Mouse (Mus musculus) hindbrain, embryonic 12.5 days (tissue): ENCODE measurements around the gene Dnajb14. TPM values are rescaled to one million over a fixed set of nuclear protein-coding genes. Genes with fewer than 3 reads are reported as not detected.

ENCODE experiments used
- ATAC-seq: fragments of 200-750 bp; cut with Nextera tagmentation; 2 replicates; pipeline ENCODE4 v1.8.0; 2017; ENCODE audit warnings: moderate TSS enrichment; ENCODE audit not compliant: low FRiP score
- H3K27ac ChIP-seq: fragments of 300-500 bp; sonication (generic); 2 replicates; pipeline ENCODE4 v1.5.1; 2016; ENCODE audit warnings: mild to moderate bottlenecking
- H3K27me3 ChIP-seq: fragments of 300-500 bp; sonication (generic); 2 replicates; pipeline ENCODE4 v1.6.1; 2016; ENCODE audit warnings: mild to moderate bottlenecking
- H3K36me3 ChIP-seq: fragments of 300-500 bp; sonication (generic); 2 replicates; pipeline ENCODE4 v1.6.1; 2016; ENCODE audit warnings: mild to moderate bottlenecking
- H3K4me1 ChIP-seq: fragments of 300-500 bp; sonication (generic); 2 replicates; pipeline ENCODE4 v1.6.1; 2016
- H3K4me2 ChIP-seq: fragments of 300-500 bp; sonication (generic); replicated peaks from 2 replicates; pipeline ENCODE4 v1.6.1; 2016; ENCODE audit warnings: mild to moderate bottlenecking
- H3K4me3 ChIP-seq: fragments of 300-500 bp; sonication (generic); 2 replicates; pipeline ENCODE4 v1.5.1; 2016; ENCODE audit warnings: mild to moderate bottlenecking
- H3K9ac ChIP-seq: fragments of 300-500 bp; sonication (generic); 2 replicates; pipeline ENCODE4 v1.6.1; 2016; ENCODE audit warnings: mild to moderate bottlenecking, moderate library complexity
- H3K9me3 ChIP-seq: fragments of 300-500 bp; sonication (generic); replicated peaks from 2 replicates; pipeline ENCODE4 v1.6.1; 2016; ENCODE audit warnings: mild to moderate bottlenecking
- WGBS: fragments of 180-500 bp; shearing (Covaris S2); methylation state at CpG from one replicate; pipeline ENCODE4 v1.1.7; 2016; 5-methylcytosine and 5-hydroxymethylcytosine counted together
- polyA plus RNA-seq: library from polyadenylated mRNA; unstranded; fragments of >200 nt; fragmentation: Nextera tagmentation; extraction: Ambion mirVana; gene quantifications from 2 replicates; pipeline ENCODE4 v1.2.1, GENCODE M21; 2016

Gene Dnajb14
- polyA plus RNA-seq, 1 experiment from 2014 or later = 12.6 TPM

DNA sequence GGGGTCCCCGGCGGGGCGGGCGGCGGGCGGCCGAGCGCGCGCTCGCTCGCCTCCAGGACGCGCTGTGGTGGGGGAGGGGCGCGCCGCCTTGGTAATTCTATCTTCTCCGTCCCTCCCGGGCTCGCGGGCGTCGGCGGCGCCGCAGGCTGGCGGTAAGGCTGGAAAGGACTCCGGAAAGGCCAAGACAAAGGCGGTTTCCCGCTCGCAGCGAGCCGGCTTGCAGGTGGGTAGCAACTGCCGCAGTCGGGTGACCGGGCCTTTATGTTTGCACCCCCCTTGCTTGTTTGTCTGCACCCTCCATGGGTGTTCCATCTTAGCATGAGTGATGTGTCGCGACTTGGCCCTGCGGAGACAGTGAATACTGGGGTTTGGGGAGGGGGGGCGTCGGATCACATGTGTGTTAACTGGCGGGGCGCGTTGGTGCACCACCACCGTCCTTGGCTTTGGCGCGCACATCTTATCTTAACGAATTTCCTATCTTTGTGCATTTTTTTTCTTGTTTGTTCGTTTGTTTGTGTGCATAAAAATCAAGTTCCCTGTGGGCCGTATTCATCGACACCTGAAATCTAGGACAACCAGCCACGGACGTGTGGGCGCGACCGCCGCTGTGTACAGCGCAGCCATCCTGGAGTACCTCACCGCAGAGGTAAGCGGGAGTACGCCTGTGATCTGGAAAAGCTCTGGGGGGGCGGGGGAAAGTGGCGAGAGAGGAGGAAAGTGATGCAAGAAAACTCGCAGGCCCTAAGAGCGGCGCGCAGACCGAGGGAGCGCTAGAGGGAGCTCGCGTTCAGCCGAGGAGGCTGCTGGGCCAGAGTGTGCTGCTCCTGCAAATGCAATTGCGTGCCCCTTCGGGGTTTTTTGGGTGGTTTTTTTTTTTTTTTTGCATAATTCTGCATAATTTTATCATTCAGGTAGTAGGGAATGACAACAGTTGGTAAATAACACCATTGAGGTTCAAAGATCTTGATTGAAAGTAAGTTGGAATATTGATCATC lies 2.2 kb upstream of the Dnajb14 start:
- Histone ChIP-seq H3K4me3 (peak overlapping the region; percentile 82), H3K4me1 (peaks cover 18% of the 10 kb centered on the region), H3K36me3 (no peaks in the 10 kb centered on the region), H3K9ac (peak overlapping the region; percentile 92), H3K4me2 (peak overlapping the region; percentile 45), H3K9me3 (no peaks in the 10 kb centered on the region), H3K27me3 (no peaks in the 10 kb centered on the region), H3K27ac (peak overlapping the region; percentile 98)
- under 1% methylated on average over 67 of the region's 74 CpGs for WGBS
- peak; percentile 38 for ATAC-seq

DNA sequence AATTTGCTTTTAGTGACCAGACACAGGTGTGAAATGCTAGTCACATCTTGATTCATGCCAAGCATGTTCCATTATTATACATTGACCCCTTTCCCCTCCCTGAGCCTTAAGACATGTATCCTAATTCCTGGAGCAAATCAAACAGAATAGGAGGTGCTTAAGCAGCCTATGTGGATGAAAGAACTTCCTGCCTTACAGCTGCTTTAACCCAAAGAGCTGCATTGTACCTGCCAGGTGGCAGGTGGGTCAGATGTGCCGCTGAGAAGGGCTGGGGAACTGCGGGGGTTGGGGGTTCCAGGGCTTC lies 390 bp upstream of the Dnajb14 start:
- Histone ChIP-seq H3K27me3 (no peaks in the 10 kb centered on the region), H3K27ac (peak overlapping the region; percentile 99), H3K4me2 (peak overlapping the region; percentile 83), H3K9me3 (no peaks in the 10 kb centered on the region), H3K4me1 (peaks cover 18% of the 10 kb centered on the region), H3K9ac (peak overlapping the region; percentile 97), H3K4me3 (peak overlapping the region; percentile 84), H3K36me3 (no peaks in the 10 kb centered on the region)
- no peak for ATAC-seq
- WGBS = 4% methylated on average over 2 of the region's 2 CpGs

DNA sequence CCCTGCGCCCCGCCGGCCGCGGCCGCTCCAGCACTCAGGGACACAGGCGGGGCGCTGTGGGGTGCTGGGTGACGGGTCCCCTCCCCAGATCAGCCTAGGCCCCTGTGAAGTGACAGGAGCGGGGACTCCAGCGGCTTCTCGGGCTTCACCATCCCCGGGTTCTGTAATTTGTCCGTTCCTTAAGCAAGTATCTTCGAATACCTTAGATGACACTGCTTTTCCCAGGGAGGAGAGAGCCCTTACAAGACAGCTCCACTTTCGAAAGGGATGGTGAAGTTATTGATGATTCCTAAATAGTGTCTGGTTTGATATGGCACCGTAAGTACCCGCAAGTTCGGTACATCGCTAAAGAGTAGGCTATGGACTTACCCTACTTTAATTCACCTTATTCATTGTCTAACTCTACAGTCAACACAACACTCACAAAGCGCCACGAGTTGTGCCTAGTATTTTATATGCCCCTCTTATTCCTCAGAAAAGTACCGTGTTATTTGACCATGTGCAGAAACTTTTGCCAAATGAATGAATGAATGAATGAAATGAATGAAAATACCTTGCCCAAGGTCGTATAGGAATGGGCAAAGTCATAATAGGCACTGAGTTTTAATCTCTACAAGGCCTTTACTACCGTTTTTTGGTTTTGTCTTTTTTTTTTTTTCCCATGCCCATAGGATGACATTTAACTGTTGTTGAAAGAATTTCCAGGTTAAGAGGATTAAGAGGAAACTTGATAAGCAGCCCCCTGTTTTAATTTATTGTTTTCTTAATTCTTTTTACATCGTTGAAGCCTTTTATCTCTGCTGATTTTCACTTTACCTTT lies 829 bp downstream of the Dnajb14 start:
- Histone ChIP-seq H3K9me3 (no peaks in the 10 kb centered on the region), H3K4me3 (peak overlapping the region; percentile 84), H3K27ac (peak overlapping the region; percentile 99), H3K27me3 (no peaks in the 10 kb centered on the region), H3K4me2 (peak overlapping the region; percentile 83), H3K36me3 (no peaks in the 10 kb centered on the region), H3K4me1 (peaks cover 18% of the 10 kb centered on the region), H3K9ac (peak overlapping the region; percentile 97)
- 5% methylated on average over 26 of the region's 26 CpGs for WGBS
- no peak for ATAC-seq

DNA sequence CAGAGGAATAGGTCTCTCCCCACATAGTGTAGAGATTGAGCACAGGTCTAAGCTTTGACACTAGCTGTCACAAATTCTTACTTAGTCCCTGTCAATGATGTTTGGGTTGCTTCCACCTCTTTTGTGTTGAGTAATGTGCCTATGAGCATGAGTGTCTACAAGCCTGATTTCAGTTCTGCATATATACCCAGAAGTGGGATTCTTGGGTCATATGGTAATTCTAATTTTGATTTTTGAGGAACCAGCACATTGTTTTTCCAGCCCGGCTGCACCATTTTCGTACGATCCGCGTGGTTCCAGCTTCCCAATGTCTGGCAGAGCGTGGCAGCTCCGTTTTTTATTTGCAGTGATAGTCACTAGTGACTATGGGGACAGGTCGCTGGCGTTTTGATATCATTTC lies 1.9 kb downstream of the Dnajb14 start:
- Histone ChIP-seq H3K4me2 (no peak overlapping the region), H3K4me1 (peaks cover 13% of the 10 kb centered on the region), H3K27me3 (no peaks in the 10 kb centered on the region), H3K9ac (no peak overlapping the region), H3K4me3 (no peak overlapping the region), H3K9me3 (no peaks in the 10 kb centered on the region), H3K27ac (no peak overlapping the region), H3K36me3 (no peaks in the 10 kb centered on the region)
- WGBS = 90% methylated on average over 9 of the region's 9 CpGs
- ATAC-seq = no peak

DNA sequence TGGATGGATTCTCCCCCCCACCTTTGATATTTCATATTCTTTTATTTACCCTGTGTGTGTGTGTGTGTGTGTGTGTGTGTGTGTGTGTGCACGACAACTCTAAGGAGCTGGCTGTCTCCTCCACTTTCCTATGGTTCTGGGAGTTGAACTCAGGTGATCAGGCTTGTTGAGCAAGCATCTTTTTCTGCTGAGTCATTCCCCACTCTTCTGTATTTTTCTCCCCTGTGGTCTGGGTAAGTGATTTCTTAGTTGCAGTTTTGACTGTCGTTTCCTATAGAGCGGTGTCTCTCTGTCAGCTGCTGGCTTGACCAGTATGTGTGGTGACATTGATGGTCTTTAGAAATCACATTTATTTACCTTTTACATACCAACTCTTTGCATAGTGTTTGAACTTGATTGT lies 11.8 kb downstream of the Dnajb14 start:
- ATAC-seq = no peak
- no peak overlapping the region for H3K4me3 ChIP-seq
- H3K9ac ChIP-seq = no peak overlapping the region
- H3K36me3 ChIP-seq = peaks cover 6% of the 10 kb centered on the region; the same call in 1 of the 2 replicates
- WGBS = 86% methylated on average over 3 of the region's 3 CpGs
- H3K9me3 ChIP-seq = no peaks in the 10 kb centered on the region
- H3K27ac ChIP-seq = no peak overlapping the region
- no peaks in the 10 kb centered on the region for H3K27me3 ChIP-seq
- no peaks in the 10 kb centered on the region for H3K4me1 ChIP-seq
- no peak overlapping the region for H3K4me2 ChIP-seq

DNA sequence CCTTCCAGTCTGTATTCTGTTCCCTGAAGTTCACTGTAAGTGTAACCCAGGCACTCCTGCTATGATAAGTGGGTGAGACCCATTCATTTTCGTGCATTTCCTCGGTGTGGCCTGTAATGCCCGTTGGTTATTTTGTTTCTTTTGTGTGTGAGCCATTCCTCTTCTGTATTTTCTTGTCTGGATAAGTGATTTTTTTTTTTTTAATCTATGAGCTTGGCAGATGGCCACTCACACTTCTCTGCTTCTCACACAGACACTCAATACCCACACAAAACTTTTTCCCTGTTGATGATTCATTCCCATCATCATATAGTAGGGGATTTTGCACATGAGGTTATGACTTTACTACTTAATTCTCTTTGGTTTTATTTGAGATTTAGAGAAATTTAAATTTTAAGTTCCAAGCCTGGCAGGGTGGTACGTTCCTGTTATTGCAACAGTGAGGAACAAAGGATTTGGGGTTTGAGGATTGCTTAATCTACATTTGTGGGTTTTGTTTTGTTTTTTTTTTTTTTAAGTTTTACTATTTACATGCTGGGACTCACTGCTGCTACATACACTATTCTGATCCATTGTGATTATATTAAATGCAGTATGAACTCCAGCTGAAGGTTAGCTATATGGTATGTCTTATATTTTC lies 12.8 kb downstream of the Dnajb14 start:
- Histone ChIP-seq H3K4me3 (no peak overlapping the region), H3K27me3 (no peaks in the 10 kb centered on the region), H3K27ac (no peak overlapping the region), H3K4me2 (no peak overlapping the region), H3K4me1 (no peaks in the 10 kb centered on the region), H3K9ac (no peak overlapping the region), H3K36me3 (peaks cover 6% of the 10 kb centered on the region; the same call in 1 of the 2 replicates), H3K9me3 (no peaks in the 10 kb centered on the region)
- 85% methylated on average over 4 of the region's 4 CpGs for WGBS
- no peak for ATAC-seq

DNA sequence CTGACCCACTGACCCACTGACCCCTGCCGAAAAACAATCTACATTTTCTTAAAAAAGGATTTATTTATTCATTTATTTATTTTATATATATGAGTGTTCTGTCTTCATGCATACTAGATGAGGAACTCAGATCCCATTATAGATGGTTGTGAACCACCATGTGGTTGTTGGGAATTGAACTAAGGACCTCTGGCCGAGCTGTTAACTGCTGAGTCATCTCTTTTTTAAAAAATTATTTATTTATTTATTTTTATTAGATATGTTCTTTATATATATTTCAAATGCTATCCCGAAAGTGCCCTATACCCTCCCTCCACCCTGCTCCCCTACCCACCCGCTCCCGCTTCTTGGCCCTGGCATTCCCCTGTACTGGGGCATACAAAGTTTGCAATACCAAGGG lies 13.6 kb downstream of the Dnajb14 start:
- Histone ChIP-seq H3K9ac (no peak overlapping the region), H3K27ac (no peak overlapping the region), H3K27me3 (no peaks in the 10 kb centered on the region), H3K9me3 (no peaks in the 10 kb centered on the region), H3K4me2 (no peak overlapping the region), H3K4me1 (no peaks in the 10 kb centered on the region), H3K36me3 (peaks cover 6% of the 10 kb centered on the region; the same call in 1 of the 2 replicates), H3K4me3 (no peak overlapping the region)
- WGBS = 92% methylated on average over 5 of the region's 5 CpGs
- no peak for ATAC-seq

DNA sequence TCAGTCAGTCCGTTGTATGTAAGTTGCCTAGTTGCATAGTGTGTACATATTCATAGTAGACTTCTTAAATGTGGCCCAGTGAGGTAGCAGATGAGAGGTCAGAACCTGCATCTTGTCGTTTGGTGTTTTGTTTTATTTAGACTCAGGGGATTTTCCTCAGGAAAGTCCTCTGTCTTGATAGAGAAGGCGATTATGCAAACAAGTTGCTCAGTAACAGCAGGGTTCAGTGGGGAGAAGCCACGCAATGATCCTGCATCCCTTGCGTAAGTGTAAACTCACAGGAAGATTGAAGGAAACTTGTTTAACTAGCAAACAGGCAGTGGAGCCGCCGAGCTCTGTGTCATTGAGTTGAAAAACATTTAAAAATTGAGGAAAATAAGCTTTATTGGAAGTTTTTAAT lies 20.5 kb downstream of the Dnajb14 start:
- H3K9ac ChIP-seq = no peak overlapping the region
- no peaks in the 10 kb centered on the region for H3K27me3 ChIP-seq
- H3K4me2 ChIP-seq = no peak overlapping the region
- H3K4me1 ChIP-seq = peaks cover 5% of the 10 kb centered on the region; the same call in 1 of the 2 replicates
- no peaks in the 10 kb centered on the region for H3K9me3 ChIP-seq
- no peak overlapping the region for H3K4me3 ChIP-seq
- no peak for ATAC-seq
- no peak overlapping the region for H3K27ac ChIP-seq
- WGBS = 68% methylated on average over 7 of the region's 7 CpGs
- peaks cover 9% of the 10 kb centered on the region for H3K36me3 ChIP-seq

DNA sequence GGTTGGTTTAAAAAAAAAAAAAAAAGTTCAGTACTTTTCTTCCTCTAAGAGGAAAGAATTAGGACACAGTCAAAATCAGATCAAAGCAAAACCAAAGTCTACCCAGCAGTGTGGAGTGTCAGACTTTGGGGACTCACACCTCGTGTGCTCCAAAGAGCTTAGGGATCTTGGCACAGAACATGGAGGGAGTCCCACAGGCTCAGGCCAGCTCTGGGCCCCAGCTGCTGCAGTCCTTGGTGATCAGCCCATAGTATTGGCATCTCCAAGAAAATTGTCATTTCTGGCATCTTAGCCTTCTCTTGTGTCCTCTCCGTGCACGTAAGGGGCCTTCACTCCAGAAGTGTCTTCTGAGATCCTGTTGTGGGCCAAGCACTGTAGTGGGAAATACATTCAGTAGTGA lies 23.6 kb downstream of the Dnajb14 start:
- WGBS = 82% methylated on average over 3 of the region's 3 CpGs
- ATAC-seq = no peak
- Histone ChIP-seq H3K36me3 (peaks cover 17% of the 10 kb centered on the region), H3K4me1 (peaks cover 5% of the 10 kb centered on the region; the same call in 1 of the 2 replicates), H3K9me3 (no peaks in the 10 kb centered on the region), H3K4me2 (no peak overlapping the region), H3K9ac (no peak overlapping the region), H3K27me3 (no peaks in the 10 kb centered on the region), H3K4me3 (no peak overlapping the region), H3K27ac (no peak overlapping the region)

DNA sequence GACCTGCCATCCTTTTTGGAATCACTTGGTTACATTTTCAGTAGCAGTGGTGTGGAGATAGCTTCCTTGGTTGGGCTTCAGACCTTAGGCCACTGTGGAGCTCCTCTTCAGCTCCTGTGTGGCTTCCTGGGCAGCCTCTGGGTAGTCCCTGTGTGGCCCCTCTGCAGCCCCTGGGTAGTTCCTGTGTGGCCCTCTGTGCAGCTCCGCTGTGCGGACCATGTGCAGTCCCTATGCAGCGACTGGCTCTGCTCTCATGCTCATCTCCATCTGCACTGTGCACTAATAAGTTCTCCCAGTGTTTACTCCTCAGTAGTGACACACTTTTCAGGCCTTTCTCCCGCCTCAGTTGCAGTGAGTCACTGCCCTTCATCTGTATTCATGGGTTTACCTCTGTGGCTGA lies 24.6 kb downstream of the Dnajb14 start:
- Histone ChIP-seq H3K27ac (no peak overlapping the region), H3K27me3 (no peaks in the 10 kb centered on the region), H3K4me2 (no peak overlapping the region), H3K4me3 (no peak overlapping the region), H3K9ac (no peak overlapping the region), H3K36me3 (peaks cover 17% of the 10 kb centered on the region), H3K9me3 (no peaks in the 10 kb centered on the region), H3K4me1 (peaks cover 5% of the 10 kb centered on the region; the same call in 1 of the 2 replicates)
- no peak for ATAC-seq
- 94% methylated on average over 4 of the region's 4 CpGs for WGBS

DNA sequence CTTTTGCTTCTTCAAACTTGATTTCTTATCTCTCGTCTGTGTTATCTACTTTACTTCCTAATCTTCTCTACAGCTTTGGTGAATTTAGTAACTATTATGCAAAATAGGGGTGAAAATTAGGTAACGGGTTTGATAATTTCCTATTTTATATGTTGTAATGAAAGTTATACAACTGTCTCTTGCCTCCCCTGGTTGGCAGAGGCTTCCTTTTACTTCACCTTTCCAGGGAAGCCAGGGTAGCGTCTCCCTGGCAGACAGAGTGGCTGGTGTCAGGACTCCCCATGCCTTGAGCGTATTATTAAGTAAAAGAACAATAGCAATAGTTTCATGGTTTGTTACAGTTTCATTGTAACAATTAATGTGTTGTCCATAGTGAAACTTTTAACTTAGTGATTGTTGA lies 26.3 kb downstream of the Dnajb14 start:
- Histone ChIP-seq H3K4me2 (no peak overlapping the region), H3K27me3 (no peaks in the 10 kb centered on the region), H3K9ac (no peak overlapping the region), H3K27ac (no peak overlapping the region), H3K9me3 (no peaks in the 10 kb centered on the region), H3K4me3 (no peak overlapping the region), H3K4me1 (no peaks in the 10 kb centered on the region), H3K36me3 (peaks cover 30% of the 10 kb centered on the region)
- 86% methylated on average over 4 of the region's 4 CpGs for WGBS
- no peak for ATAC-seq

DNA sequence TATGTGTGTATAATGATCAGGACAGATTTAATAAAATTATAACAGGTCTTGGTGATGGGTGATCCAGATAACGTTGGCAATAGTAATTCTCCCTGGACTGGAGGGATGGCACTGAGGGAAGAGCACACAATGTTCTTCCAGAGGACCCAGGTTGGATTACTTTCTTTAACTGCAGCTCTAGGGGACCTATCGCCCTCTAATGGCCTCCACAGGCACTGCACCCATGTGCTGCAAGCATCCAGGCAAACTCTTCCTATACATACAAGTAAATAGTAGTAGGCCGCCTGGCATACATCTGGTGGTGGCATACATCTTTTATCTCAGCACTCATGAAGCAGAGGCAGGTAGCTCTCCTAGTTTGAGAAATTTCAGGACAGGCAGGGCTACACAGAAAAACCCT lies 27.7 kb downstream of the Dnajb14 start:
- H3K4me3 ChIP-seq = no peak overlapping the region
- 91% methylated on average over 3 of the region's 3 CpGs for WGBS
- H3K27ac ChIP-seq = no peak overlapping the region
- no peak overlapping the region for H3K9ac ChIP-seq
- no peaks in the 10 kb centered on the region for H3K9me3 ChIP-seq
- no peaks in the 10 kb centered on the region for H3K4me1 ChIP-seq
- no peak overlapping the region for H3K4me2 ChIP-seq
- H3K27me3 ChIP-seq = no peaks in the 10 kb centered on the region
- peaks cover 22% of the 10 kb centered on the region; the same call in 1 of the 2 replicates for H3K36me3 ChIP-seq
- ATAC-seq = no peak
